Mouse (Mus musculus) G1E (cell line): ENCODE data around the gene Timm44.

Source experiments
- CTCF ChIP-seq: IDR thresholded peaks from 2 replicates; pipeline ENCODE4 v1.5.1; 2012; ENCODE audit warnings: low read depth, low read length, inconsistent platforms, mixed read lengths
- GATA1 ChIP-seq: IDR thresholded peaks from 2 replicates; pipeline ENCODE4 v1.6.1; 2012; ENCODE audit warnings: borderline replicate concordance, low read length, inconsistent platforms, mixed read lengths
- GATA2 ChIP-seq: IDR thresholded peaks from 2 replicates; pipeline ENCODE4 v1.6.1; 2012; ENCODE audit warnings: low read depth, low read length, inconsistent platforms, borderline replicate concordance
- POLR2AphosphoS5 ChIP-seq: IDR thresholded peaks from 2 replicates; pipeline ENCODE4 v1.6.1; 2012; ENCODE audit warnings: low read depth, low read length, inconsistent platforms; ENCODE audit not compliant: insufficient replicate concordance
- TAL1 ChIP-seq: conservative IDR thresholded peaks from 2 replicates; pipeline ENCODE4 v1.6.1; 2012; ENCODE audit warnings: low read depth, low read length, inconsistent platforms, mixed read lengths

DNA sequence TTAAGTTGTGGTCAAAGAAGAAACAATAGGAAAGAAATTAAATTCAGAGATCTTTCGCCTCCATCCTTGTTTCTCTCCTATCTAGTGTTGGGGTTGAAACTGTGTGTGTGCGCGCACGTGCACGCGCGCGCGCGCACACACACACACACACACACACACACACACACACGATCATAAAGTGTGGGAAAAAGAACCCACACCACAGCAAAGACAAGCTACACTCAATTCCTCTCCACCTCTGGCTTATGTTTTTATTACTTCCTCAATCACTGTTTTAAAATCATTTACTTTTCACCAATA lies 43.8 kb upstream of the Timm44 start:
- TF ChIP-seq CTCF (no peak), POLR2AphosphoS5 (no peak), GATA1 (no peak), TAL1 (no peak), GATA2 (no peak)
